Mouse (Mus musculus) neural tube, embryonic 12.5 days (tissue): ENCODE data around the gene Fchsd2. TPM values are rescaled to one million over a fixed set of nuclear protein-coding genes. Genes with fewer than 3 reads are reported as not detected.
A peak's percentile ranks its signal among the peaks of the same experiment; 100 is the strongest.

Experiments used
- ATAC-seq: fragments of 200-750 bp; cut with Nextera tagmentation; 2 replicates; pipeline ENCODE4 v1.8.0; 2017; ENCODE audit warnings: low read depth, mild to moderate bottlenecking, moderate TSS enrichment, moderate library complexity; ENCODE audit not compliant: low FRiP score
- H3K27ac ChIP-seq: fragments of 300-500 bp; sonication (generic); 2 replicates; pipeline ENCODE4 v1.5.1; 2016
- H3K27me3 ChIP-seq: fragments of 300-500 bp; sonication (generic); replicated peaks from 2 replicates; pipeline ENCODE4 v1.6.1; 2016; ENCODE audit warnings: mild to moderate bottlenecking
- H3K36me3 ChIP-seq: fragments of 300-500 bp; sonication (generic); 2 replicates; pipeline ENCODE4 v1.6.1; 2016; ENCODE audit warnings: mild to moderate bottlenecking
- H3K4me1 ChIP-seq: fragments of 300-500 bp; sonication (generic); 2 replicates; pipeline ENCODE4 v1.6.1; 2016
- H3K4me2 ChIP-seq: fragments of 300-500 bp; sonication (generic); replicated peaks from 2 replicates; pipeline ENCODE4 v1.6.1; 2016; ENCODE audit warnings: mild to moderate bottlenecking
- H3K4me3 ChIP-seq: fragments of 300-500 bp; sonication (generic); 2 replicates; pipeline ENCODE4 v1.5.1; 2016
- H3K9ac ChIP-seq: fragments of 300-500 bp; sonication (generic); 2 replicates; pipeline ENCODE4 v1.6.1; 2016; ENCODE audit warnings: mild to moderate bottlenecking
- H3K9me3 ChIP-seq: fragments of 300-500 bp; sonication (generic); 2 replicates; pipeline ENCODE4 v1.6.1; 2016; ENCODE audit warnings: mild to moderate bottlenecking
- WGBS: fragments of 180-500 bp; shearing (Covaris S2); methylation state at CpG from one replicate; pipeline ENCODE4 v1.1.7; 2016; 5-methylcytosine and 5-hydroxymethylcytosine counted together
- polyA plus RNA-seq: library from polyadenylated mRNA; unstranded; fragments of >200 nt; fragmentation: Nextera tagmentation; extraction: Ambion mirVana; gene quantifications from 2 replicates; pipeline ENCODE4 v1.2.1, GENCODE M21; 2016

Fchsd2 gene
- polyA plus RNA-seq, 1 experiment from 2014 or later: 36.5 TPM

DNA sequence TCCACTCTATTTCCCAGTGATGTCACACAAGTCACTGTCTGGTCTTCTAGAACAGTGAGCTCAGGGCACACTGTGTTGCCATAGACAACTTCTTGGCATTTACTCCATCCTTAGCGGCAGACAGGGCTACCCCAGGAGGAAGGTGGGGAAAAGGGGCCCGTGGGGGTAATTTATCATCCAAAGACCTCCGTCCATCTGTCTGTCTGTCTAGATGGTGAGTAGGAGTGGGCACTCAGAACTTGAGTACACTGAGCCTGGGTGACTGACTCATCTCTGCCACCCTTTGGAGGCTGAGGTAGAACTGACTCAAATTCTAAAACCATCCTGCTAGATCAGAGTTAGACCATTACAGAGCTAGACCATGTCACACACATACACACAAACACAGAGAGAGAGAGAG, 224.4 kb downstream of the Fchsd2 start, which contains the start of gene Stard10:
Gene Stard10 (plus strand): TSS at position 73 of the 400 bp plus-strand sequence.
- peaks cover 7% of the 10 kb centered on the region for H3K4me1 ChIP-seq
- no peak within 1 kb of the TSS for H3K9ac ChIP-seq
- 82% methylated on average over 3 of the region's 3 CpGs for WGBS
- peaks cover 19% of the 10 kb centered on the region for H3K27me3 ChIP-seq
- no peaks in the 10 kb centered on the region for H3K9me3 ChIP-seq
- no peak within 1 kb of the TSS for H3K4me2 ChIP-seq
- no peak within 1 kb of the TSS for H3K27ac ChIP-seq
- H3K4me3 ChIP-seq: no peak within 1 kb of the TSS
- no peak for ATAC-seq
- H3K36me3 ChIP-seq: no peaks in the 10 kb centered on the region

- ATAC-seq: no peak
- Histone ChIP-seq H3K9ac (no peak overlapping the region), H3K27ac (no peak overlapping the region), H3K4me2 (no peak overlapping the region), H3K9me3 (no peaks in the 10 kb centered on the region), H3K4me1 (peaks cover 7% of the 10 kb centered on the region), H3K36me3 (no peaks in the 10 kb centered on the region), H3K27me3 (peaks cover 34% of the 10 kb centered on the region), H3K4me3 (no peak overlapping the region)
- WGBS: 71% methylated on average over 4 of the region's 4 CpGs
Measured at GRCm38 (mm10) chr7:101318848-101319247, 226.2 kb downstream of the Fchsd2 start.

- H3K36me3 ChIP-seq: no peaks in the 10 kb centered on the region
- 86% methylated on average over 1 of the region's 1 CpGs for WGBS
- H3K4me2 ChIP-seq: no peak overlapping the region
- H3K4me1 ChIP-seq: peaks cover 7% of the 10 kb centered on the region
- ATAC-seq: no peak
- peaks cover 35% of the 10 kb centered on the region for H3K27me3 ChIP-seq
- H3K9ac ChIP-seq: no peak overlapping the region
- H3K4me3 ChIP-seq: no peak overlapping the region
- H3K9me3 ChIP-seq: no peaks in the 10 kb centered on the region
- no peak overlapping the region for H3K27ac ChIP-seq
Measured at GRCm38 (mm10) chr7:101319796-101320195, 227.1 kb downstream of the Fchsd2 start.

DNA sequence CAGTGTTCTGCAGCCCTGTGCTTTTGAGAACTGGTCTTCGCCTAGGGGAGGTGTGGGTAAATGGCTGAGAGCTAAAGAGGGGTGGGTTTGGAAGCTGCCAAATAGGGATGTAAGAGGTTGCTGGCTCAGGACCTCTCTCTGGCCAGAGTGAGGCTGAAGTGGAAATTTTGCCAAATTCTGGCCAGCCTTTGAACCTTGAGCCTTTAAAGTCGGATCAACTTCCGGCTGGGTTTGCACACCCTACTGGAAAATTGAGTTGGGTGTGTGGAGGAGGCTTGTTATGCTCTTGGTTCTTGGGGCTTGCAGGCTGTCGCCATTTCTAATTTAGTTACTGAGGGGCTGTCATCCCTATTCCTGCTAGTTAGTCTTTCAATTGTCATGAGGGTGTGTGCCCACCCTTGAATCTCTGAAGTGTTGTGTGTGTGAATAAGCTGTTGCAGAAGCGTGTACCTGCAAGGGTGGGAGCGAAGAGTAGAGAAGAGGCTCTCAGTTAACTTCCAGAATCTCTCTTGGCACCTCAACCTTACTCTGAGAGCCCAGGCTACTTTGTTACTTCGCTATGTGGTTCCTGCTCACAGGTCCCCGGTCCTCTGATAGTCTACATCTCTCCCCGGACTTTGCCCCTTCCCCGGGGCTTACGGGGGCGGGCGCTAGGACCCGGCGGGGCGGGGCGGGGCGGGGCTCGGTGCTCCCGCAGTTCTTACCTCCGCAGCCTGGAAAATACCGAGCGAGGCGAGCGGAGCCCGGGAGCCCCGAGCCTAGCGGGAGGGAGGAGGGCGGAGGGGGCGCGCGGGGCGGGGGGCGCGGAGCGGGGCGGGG, 227.9 kb downstream of the Fchsd2 start:
- peaks cover 7% of the 10 kb centered on the region for H3K4me1 ChIP-seq
- H3K4me2 ChIP-seq: peak overlapping the region; percentile 99
- H3K36me3 ChIP-seq: no peaks in the 10 kb centered on the region
- 4% methylated on average over 24 of the region's 37 CpGs for WGBS
- H3K27ac ChIP-seq: no peak overlapping the region
- H3K9me3 ChIP-seq: no peaks in the 10 kb centered on the region
- peak overlapping the region; percentile 82 for H3K4me3 ChIP-seq
- H3K27me3 ChIP-seq: peaks cover 35% of the 10 kb centered on the region
- peak; percentile 59; the same call in 1 of the 2 replicates for ATAC-seq
- H3K9ac ChIP-seq: peak overlapping the region; percentile 80

DNA sequence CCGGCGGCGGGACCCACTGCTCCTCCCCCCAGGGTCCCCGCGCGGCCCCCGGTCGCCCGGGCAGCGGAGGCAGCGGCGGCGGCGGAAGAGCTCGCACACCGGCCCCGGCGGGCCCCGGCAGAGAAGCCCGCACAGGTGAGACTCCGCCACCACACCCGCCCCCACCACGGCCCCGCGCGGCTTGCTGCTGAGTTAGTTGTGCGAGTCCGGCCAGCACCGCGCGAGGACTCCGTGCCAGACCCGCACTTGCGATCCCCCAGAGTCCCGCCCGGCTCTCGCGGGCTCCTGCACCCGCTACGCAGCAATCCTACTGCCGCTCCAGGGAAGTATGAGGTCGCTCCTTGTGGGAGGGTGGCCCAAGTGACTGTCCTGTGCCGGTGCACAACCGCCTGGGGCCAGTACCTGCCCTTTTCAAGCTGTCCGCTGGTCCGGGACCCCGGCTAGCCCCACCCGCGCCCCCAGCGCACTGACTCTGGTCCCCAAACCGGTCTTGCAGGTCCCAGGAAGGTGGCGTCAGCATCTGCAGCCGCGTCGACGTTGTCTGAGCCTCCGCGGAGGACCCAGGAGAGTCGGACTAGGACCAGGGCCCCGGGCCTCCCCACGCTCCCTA, 228.7 kb downstream of the Fchsd2 start:
- WGBS: under 1% methylated on average over 58 of the region's 61 CpGs
- Histone ChIP-seq H3K4me3 (peak overlapping the region; percentile 82), H3K9ac (peak overlapping the region; percentile 80), H3K36me3 (no peaks in the 10 kb centered on the region), H3K27me3 (peaks cover 35% of the 10 kb centered on the region), H3K27ac (no peak overlapping the region), H3K4me2 (peak overlapping the region; percentile 99), H3K4me1 (peaks cover 7% of the 10 kb centered on the region), H3K9me3 (no peaks in the 10 kb centered on the region)
- ATAC-seq: peak; percentile 77

GRCm38 (mm10) chr7:101323141-101323594, 230.5 kb downstream of the Fchsd2 start:
- Histone ChIP-seq H3K27ac (no peak overlapping the region), H3K9ac (no peak overlapping the region), H3K27me3 (peaks cover 35% of the 10 kb centered on the region), H3K4me1 (peaks cover 7% of the 10 kb centered on the region), H3K9me3 (no peaks in the 10 kb centered on the region), H3K4me3 (no peak overlapping the region), H3K4me2 (no peak overlapping the region), H3K36me3 (no peaks in the 10 kb centered on the region)
- ATAC-seq: no peak
- 63% methylated on average over 4 of the region's 4 CpGs for WGBS

DNA sequence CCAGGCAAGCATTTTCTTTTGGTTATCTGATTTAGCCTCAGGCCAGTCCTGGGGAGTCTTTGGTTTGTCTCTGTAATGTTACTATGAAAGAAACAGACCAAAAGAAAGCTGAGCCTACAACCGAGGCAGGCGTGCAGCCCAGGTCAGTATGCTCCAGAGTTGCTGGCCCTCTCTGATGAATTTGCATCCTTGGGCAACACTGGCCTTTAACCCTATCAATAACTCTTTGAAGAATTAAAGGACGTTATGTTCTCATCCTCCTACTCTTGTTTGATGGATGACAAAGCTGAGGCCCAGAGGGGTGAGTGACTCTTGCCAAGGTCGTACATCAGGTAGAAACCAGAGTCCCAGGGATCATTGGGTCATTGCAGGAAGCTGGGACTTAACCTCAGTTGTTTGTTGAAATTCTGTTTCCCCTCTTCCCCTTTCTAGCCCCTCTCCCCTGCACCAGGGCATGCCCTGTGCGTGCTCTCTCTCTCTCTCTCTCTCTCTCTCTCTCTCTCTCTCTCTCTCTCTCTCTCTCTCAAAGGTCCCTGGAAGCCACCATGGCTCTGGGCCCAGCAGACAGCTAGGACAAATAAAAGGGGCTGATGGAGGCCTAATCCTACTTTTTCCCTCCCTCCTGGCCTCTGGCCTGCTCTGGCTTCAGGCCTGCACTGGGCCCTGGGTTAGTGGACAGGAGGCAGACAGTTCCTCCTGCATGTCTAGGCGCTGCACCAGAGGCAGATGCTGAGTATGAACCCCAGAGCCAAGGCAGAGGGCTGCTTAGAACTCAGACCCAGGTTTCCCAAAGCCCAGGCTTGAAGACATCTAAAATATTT, 231.7 kb downstream of the Fchsd2 start:
- no peak for ATAC-seq
- Histone ChIP-seq H3K9me3 (no peaks in the 10 kb centered on the region), H3K27me3 (peaks cover 35% of the 10 kb centered on the region), H3K4me1 (peaks cover 11% of the 10 kb centered on the region), H3K9ac (no peak overlapping the region), H3K36me3 (no peaks in the 10 kb centered on the region), H3K27ac (no peak overlapping the region), H3K4me3 (no peak overlapping the region), H3K4me2 (no peak overlapping the region)
- 73% methylated on average over 6 of the region's 6 CpGs for WGBS

DNA sequence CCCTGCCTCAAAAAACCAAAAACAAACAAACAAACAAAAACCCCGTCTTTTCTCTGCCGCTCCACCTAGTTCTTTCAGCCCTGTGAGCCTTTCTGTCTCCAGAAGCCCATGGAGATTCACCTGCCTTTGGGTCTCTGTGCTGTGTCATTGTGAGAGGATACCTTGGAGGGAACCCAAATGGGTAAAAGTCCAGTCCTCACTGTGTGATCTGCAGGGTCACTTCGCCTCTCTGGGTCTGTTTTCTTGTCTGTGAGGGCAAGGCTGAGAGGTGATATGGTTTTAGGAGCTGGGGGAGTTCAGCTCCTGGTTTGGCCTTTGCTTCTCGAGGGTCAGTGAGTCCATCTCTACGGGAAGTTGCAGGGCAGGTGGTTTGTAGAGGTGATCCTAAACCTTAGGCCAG, 233.3 kb downstream of the Fchsd2 start:
- Histone ChIP-seq H3K4me3 (no peak overlapping the region), H3K4me2 (no peak overlapping the region), H3K9me3 (no peaks in the 10 kb centered on the region), H3K27ac (no peak overlapping the region), H3K4me1 (peaks cover 11% of the 10 kb centered on the region), H3K27me3 (peaks cover 24% of the 10 kb centered on the region), H3K9ac (no peak overlapping the region), H3K36me3 (no peaks in the 10 kb centered on the region)
- WGBS: 84% methylated on average over 5 of the region's 5 CpGs
- no peak for ATAC-seq

- Histone ChIP-seq H3K4me2 (no peak overlapping the region), H3K27me3 (peaks cover 14% of the 10 kb centered on the region), H3K9ac (no peak overlapping the region), H3K9me3 (no peaks in the 10 kb centered on the region), H3K27ac (no peak overlapping the region), H3K36me3 (no peaks in the 10 kb centered on the region), H3K4me3 (no peak overlapping the region), H3K4me1 (peaks cover 5% of the 10 kb centered on the region; the same call in 1 of the 2 replicates)
- ATAC-seq: no peak
- 51% methylated on average over 5 of the region's 5 CpGs for WGBS
Measured at GRCm38 (mm10) chr7:101327263-101327662, 234.6 kb downstream of the Fchsd2 start.

GRCm38 (mm10) chr7:101327786-101328185, 235.1 kb downstream of the Fchsd2 start:
- Histone ChIP-seq H3K27ac (no peak overlapping the region), H3K36me3 (no peaks in the 10 kb centered on the region), H3K4me2 (no peak overlapping the region)

GRCm38 (mm10) chr7:101328621-101329158, 236.0 kb downstream of the Fchsd2 start:
- Histone ChIP-seq H3K4me3 (no peak overlapping the region), H3K4me2 (no peak overlapping the region), H3K9me3 (no peaks in the 10 kb centered on the region), H3K36me3 (no peaks in the 10 kb centered on the region), H3K9ac (0 out of 2 replicates have a peak overlapping the region, but pooled peaks have one; percentile 3), H3K4me1 (peaks cover 5% of the 10 kb centered on the region; the same call in 1 of the 2 replicates), H3K27me3 (peaks cover 3% of the 10 kb centered on the region; the same call in 1 of the 2 replicates), H3K27ac (no peak overlapping the region)
- ATAC-seq: no peak
- WGBS: 71% methylated on average over 4 of the region's 4 CpGs

More at GRCm38 (mm10) chr7:101327786-101328185, 235.1 kb downstream of the Fchsd2 start:
- Histone ChIP-seq H3K27me3 (peaks cover 10% of the 10 kb centered on the region; the same call in 1 of the 2 replicates), H3K4me3 (no peak overlapping the region), H3K9me3 (no peaks in the 10 kb centered on the region), H3K4me1 (peaks cover 5% of the 10 kb centered on the region; the same call in 1 of the 2 replicates), H3K9ac (no peak overlapping the region)
- ATAC-seq: no peak
- WGBS: 90% methylated on average over 2 of the region's 2 CpGs
